Mouse (Mus musculus) neural tube, embryonic 14.5 days (tissue): ENCODE results near the gene Cep97. TPM values are rescaled to one million over a fixed set of nuclear protein-coding genes. Genes with fewer than 3 reads are reported as not detected.
A peak's percentile ranks its signal among the peaks of the same experiment; 100 is the strongest.

Source experiments
- ATAC-seq: fragments of 200-750 bp; cut with Nextera tagmentation; 2 replicates; pipeline ENCODE4 v1.8.0; 2017; ENCODE audit warnings: low read depth, mild to moderate bottlenecking, moderate TSS enrichment, moderate library complexity
- H3K27ac ChIP-seq: fragments of 300-500 bp; sonication (generic); 2 replicates; pipeline ENCODE4 v1.5.1; 2014; ENCODE audit warnings: low read depth, mild to moderate bottlenecking, control low read depth, low read length, moderate library complexity, mixed read lengths
- H3K27me3 ChIP-seq: fragments of 300-500 bp; sonication (generic); 2 replicates; pipeline ENCODE4 v1.6.1; 2014; ENCODE audit warnings: low read length; ENCODE audit not compliant: control insufficient read depth, insufficient read depth
- H3K36me3 ChIP-seq: fragments of 300-500 bp; sonication (generic); 2 replicates; pipeline ENCODE4 v1.6.1; 2014; ENCODE audit warnings: low read length, mixed read lengths; ENCODE audit not compliant: control insufficient read depth, insufficient read depth
- H3K4me1 ChIP-seq: fragments of 300-500 bp; sonication (generic); 2 replicates; pipeline ENCODE4 v1.6.1; 2014; ENCODE audit warnings: low read length; ENCODE audit not compliant: control insufficient read depth, insufficient read depth
- H3K4me2 ChIP-seq: fragments of 300-500 bp; sonication (generic); 2 replicates; pipeline ENCODE4 v1.6.1; 2014; ENCODE audit warnings: mild to moderate bottlenecking, low read depth, low read length, control low read depth
- H3K4me3 ChIP-seq: fragments of 300-500 bp; sonication (generic); 2 replicates; pipeline ENCODE4 v1.5.1; 2014; ENCODE audit warnings: low read depth, low read length, control low read depth, mixed read lengths
- H3K9ac ChIP-seq: fragments of 300-500 bp; sonication (generic); replicated peaks from 2 replicates; pipeline ENCODE4 v1.6.1; 2014; ENCODE audit warnings: low read depth, mild to moderate bottlenecking, control low read depth, low read length, mixed read lengths
- H3K9me3 ChIP-seq: fragments of 300-500 bp; sonication (generic); 2 replicates; pipeline ENCODE4 v1.6.1; 2016; ENCODE audit warnings: low read length; ENCODE audit not compliant: control insufficient read depth
- WGBS: fragments of 180-500 bp; shearing (Covaris S2); extraction: QIAGEN DNeasy Blood & Tissue Kit; methylation state at CpG from one replicate; pipeline ENCODE4 v1.1.7; 2014; 5-methylcytosine and 5-hydroxymethylcytosine counted together
- polyA plus RNA-seq: library from polyadenylated mRNA; unstranded; fragments of >200 nt; fragmentation: Nextera tagmentation; extraction: Ambion mirVana; gene quantifications from 2 replicates; pipeline ENCODE4 v1.2.1, GENCODE M21; 2014

Gene Cep97
- polyA plus RNA-seq, 1 experiment from 2014 or later = 18.9 TPM

DNA sequence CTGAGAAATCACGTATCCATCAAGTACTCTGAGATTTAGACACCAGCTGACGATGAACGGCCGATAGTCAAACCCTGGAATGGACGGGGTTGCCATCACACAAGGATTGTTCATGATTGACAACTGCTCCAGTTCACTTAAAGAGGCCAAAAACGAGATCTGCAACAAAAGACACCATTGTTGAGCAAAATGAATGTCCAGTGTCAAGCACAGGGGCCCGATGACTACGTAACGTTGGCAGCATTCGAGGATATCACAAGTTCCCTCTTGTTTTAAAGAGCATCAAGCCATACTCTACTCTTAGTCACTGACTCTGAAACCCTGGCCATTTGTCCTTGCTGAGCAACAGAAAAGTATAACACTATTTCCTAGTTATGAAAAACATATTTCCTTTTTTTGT lies 12.6 kb downstream of the Cep97 start:
- Histone ChIP-seq H3K27ac (no peak overlapping the region), H3K4me2 (no peak overlapping the region), H3K9me3 (no peaks in the 10 kb centered on the region), H3K4me3 (no peak overlapping the region), H3K36me3 (peaks cover 8% of the 10 kb centered on the region), H3K27me3 (no peaks in the 10 kb centered on the region), H3K4me1 (no peaks in the 10 kb centered on the region), H3K9ac (no peak overlapping the region)
- ATAC-seq = no peak
- 88% methylated on average over 10 of the region's 10 CpGs for WGBS

GRCm38 (mm10) chr16:55914716-55915115 lies 19.9 kb downstream of the Cep97 start:
- WGBS = 94% methylated on average over 7 of the region's 7 CpGs
- Histone ChIP-seq H3K9ac (no peak overlapping the region), H3K9me3 (no peaks in the 10 kb centered on the region), H3K27ac (no peak overlapping the region), H3K27me3 (no peaks in the 10 kb centered on the region), H3K4me1 (no peaks in the 10 kb centered on the region), H3K4me2 (no peak overlapping the region), H3K36me3 (peaks cover 17% of the 10 kb centered on the region), H3K4me3 (no peak overlapping the region)
- ATAC-seq = no peak

DNA sequence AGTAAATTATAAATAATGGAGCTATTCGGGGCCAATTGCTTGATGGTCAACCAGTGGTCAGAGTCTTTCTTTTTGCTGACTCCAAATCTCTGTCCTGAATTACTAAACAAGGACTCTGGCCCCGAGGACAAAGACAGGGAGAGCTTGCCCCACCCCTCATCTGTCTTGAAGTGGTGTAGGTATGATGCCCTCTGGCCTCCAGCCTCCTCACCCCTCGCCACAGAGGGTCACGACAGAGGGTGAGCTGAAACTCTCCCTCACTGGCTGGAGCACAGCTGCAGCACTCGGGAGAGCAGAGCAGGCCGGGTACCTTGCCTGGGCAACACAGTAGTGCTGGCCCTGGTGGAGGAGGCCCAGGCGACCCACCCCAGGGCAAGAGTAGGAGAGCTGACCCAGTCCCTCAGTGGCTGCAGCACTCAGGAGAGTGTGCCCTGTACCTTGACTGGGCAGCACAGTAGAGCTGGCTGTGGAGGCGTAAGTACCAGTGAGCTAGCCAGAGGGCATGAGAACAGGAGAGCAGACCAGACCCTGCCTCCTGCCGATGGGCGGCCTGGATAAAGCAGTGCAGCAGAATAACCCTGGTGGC lies 24.4 kb downstream of the Cep97 start:
- peaks cover 29% of the 10 kb centered on the region for H3K36me3 ChIP-seq
- ATAC-seq = no peak
- H3K4me3 ChIP-seq = no peak overlapping the region
- H3K9me3 ChIP-seq = no peaks in the 10 kb centered on the region
- no peak overlapping the region for H3K27ac ChIP-seq
- H3K27me3 ChIP-seq = no peaks in the 10 kb centered on the region
- no peak overlapping the region for H3K9ac ChIP-seq
- no peak overlapping the region for H3K4me2 ChIP-seq
- H3K4me1 ChIP-seq = no peaks in the 10 kb centered on the region
- 93% methylated on average over 10 of the region's 10 CpGs for WGBS

DNA sequence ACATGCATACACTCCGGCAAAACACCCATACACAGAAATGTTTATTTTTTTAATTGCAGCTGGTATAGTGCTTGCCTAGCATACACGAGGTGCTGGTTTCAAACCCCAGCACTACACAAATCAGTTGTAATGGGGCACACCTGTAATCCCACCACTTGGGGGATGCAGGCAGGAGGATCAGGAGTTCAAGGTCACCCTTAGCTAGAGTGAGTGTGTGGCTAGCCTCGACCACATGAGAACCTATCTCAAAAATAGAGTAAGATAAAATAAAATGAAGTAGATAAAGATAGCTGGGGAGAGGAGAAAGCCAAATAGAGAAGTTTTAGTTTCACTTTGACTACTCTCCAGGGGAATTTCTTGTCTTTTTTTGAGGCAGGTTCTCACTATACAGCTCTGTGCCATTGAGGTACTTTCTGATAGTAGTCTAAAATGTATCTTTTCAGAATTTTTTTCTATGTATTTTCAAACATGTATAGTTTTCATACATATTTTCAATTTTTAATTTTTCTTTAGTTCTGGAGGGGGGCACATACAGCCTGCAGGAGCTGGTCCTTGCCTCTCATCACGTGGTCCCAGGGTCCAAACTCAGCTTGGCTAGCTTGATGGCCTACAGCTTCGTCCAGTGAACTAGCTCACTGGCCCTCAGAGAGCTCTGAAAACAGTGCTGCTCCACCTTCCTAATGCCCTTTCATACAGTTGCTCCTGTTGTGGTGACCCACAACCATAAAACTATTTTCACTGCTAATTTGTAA lies 27.6 kb downstream of the Cep97 start:
- Histone ChIP-seq H3K4me3 (no peak overlapping the region), H3K4me1 (no peaks in the 10 kb centered on the region), H3K27me3 (no peaks in the 10 kb centered on the region), H3K9ac (no peak overlapping the region), H3K9me3 (no peaks in the 10 kb centered on the region), H3K36me3 (peaks cover 27% of the 10 kb centered on the region), H3K27ac (no peak overlapping the region), H3K4me2 (no peak overlapping the region)
- WGBS = 94% methylated on average over 5 of the region's 5 CpGs
- no peak for ATAC-seq

DNA sequence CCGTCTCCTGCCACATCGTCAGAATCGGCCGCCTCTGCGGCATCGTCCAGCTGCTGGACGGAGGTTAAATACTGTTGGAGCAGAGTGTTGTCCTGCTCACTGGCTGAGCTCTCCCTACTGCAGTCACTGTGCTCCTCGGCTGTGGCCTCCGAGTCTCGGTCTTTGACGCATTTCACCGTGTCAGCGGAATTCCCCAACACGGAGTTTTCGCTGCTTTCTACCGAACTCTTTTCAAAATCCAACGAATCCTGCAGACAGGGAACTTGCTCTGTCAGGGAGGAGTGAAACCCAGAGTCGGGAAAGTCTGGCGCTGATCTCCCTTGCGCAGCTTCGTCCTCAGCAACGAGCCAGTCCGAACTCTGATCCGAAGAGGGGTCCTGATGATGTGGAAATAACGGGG lies 29.3 kb downstream of the Cep97 start:
- H3K4me1 ChIP-seq = no peaks in the 10 kb centered on the region
- no peak overlapping the region for H3K4me2 ChIP-seq
- H3K9ac ChIP-seq = no peak overlapping the region
- H3K36me3 ChIP-seq = peaks cover 24% of the 10 kb centered on the region
- ATAC-seq = no peak
- WGBS = 96% methylated on average over 25 of the region's 25 CpGs
- no peak overlapping the region for H3K4me3 ChIP-seq
- H3K9me3 ChIP-seq = no peaks in the 10 kb centered on the region
- H3K27me3 ChIP-seq = no peaks in the 10 kb centered on the region
- H3K27ac ChIP-seq = no peak overlapping the region

DNA sequence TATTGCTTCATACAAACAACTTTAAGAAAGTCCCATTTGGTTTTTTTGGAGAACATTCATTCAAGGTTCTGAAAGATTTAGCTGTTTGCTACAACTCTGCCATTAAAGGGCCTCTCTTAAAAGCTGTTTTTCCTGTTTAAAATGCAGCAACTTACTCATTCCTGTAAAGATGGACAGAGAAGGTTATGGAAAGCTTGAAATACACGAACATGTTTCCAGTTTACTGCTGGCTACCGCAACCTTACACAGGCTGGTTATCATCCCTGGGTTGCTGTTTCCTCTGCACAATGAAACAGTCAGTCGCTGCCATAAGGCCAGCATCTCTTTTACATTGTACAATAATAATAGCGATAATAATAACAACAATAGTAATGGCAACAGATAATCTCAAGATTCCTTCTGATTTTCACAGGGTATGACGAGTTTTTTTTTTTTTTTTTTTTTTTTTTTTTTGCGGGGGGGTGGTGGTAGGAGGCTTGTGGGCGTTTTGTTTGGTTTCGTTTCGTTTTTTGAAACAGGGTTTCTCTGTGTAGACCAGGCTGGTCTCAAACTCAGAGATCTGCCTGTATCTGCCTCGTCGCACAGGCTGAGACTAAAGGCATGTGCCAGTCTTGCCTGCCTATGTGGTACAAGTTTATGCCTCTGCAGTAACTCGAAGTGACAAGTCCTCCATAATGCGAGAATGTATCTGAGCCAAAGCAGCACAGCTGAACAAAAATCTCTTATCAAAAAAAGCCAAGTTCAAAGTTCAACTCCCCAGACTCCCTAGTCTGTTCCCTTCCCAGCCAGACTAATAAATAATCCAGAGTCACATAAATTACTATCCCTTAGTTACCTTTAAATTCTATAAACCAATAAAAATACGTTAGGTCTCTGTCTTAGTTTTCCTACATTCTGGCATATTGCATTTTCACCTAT lies 32.6 kb downstream of the Cep97 start:
- Histone ChIP-seq H3K4me3 (no peak overlapping the region), H3K27me3 (no peaks in the 10 kb centered on the region), H3K9ac (no peak overlapping the region), H3K4me1 (no peaks in the 10 kb centered on the region), H3K36me3 (peaks cover 13% of the 10 kb centered on the region; the same call in 1 of the 2 replicates), H3K4me2 (no peak overlapping the region), H3K9me3 (no peaks in the 10 kb centered on the region), H3K27ac (no peak overlapping the region)
- 91% methylated on average over 14 of the region's 14 CpGs for WGBS
- no peak for ATAC-seq

DNA sequence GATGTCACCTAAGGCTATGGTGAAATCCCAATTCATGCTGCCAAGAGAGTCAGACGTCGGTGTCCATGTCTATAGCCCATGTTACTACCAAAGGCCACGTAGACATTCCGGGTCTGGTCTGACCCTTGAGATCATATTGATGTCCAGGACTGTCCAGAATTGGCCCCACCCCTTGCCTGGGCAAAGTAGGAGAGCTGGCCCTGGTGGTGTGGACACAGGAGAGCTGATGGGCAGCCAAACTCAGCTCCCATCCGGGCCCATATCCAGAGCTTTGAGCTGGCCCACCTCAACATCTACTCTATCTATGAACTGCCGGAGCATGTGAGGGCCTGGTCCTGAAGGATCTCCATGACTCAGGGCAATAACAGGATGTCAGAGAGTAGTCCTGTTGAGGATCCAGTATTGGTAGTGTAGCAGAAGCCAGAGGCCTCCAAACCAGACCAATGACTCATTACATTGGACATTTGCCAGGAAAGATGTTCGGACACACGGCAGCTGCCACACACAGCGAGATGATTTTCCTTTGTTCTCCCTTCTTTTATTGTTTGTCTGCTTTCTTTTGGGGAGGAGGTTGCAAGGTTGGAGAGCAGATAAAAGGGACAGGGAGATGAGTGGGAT lies 36.2 kb downstream of the Cep97 start:
- Histone ChIP-seq H3K9me3 (no peaks in the 10 kb centered on the region), H3K9ac (no peak overlapping the region), H3K36me3 (no peaks in the 10 kb centered on the region; the same call in 1 of the 2 replicates), H3K27me3 (no peaks in the 10 kb centered on the region), H3K27ac (no peak overlapping the region), H3K4me2 (no peak overlapping the region), H3K4me3 (no peak overlapping the region), H3K4me1 (no peaks in the 10 kb centered on the region; the same call in 1 of the 2 replicates)
- 75% methylated on average over 9 of the region's 9 CpGs for WGBS
- no peak for ATAC-seq

- peak overlapping the region; percentile 53 for H3K4me2 ChIP-seq
- H3K27me3 ChIP-seq = no peaks in the 10 kb centered on the region
- no peaks in the 10 kb centered on the region; the same call in 1 of the 2 replicates for H3K4me1 ChIP-seq
- peak; percentile 13; the same call in 1 of the 2 replicates for ATAC-seq
- H3K36me3 ChIP-seq = no peaks in the 10 kb centered on the region
- 5% methylated on average over 9 of the region's 9 CpGs for WGBS
- H3K27ac ChIP-seq = peak overlapping the region; percentile 79
- H3K9ac ChIP-seq = peak overlapping the region; percentile 89
- H3K9me3 ChIP-seq = no peaks in the 10 kb centered on the region
- H3K4me3 ChIP-seq = peak overlapping the region; percentile 76
Observed at GRCm38 (mm10) chr16:55895651-55896095, 39.0 kb downstream of the Cep97 start.
